Mouse (Mus musculus) right cerebral cortex, adult 2 months (tissue): ENCODE results near the gene Lpp.
"Not testable (repeated sequence)": the region's sequence is repeated elsewhere in the genome, so short reads cannot be mapped to it uniquely, and the experiment has no call there.

Experiments used
- DNase-seq, 2 experiments: peaks; one replicate each; pipeline ENCODE4 v3.0.0; 2021 to 2022; ENCODE audit warnings: low spot score in 2 of 2

Gene Lpp

GRCm38 (mm10) chr16:24979391-24979790, 586.1 kb downstream of the Lpp start:
- no peak for DNase-seq

DNA sequence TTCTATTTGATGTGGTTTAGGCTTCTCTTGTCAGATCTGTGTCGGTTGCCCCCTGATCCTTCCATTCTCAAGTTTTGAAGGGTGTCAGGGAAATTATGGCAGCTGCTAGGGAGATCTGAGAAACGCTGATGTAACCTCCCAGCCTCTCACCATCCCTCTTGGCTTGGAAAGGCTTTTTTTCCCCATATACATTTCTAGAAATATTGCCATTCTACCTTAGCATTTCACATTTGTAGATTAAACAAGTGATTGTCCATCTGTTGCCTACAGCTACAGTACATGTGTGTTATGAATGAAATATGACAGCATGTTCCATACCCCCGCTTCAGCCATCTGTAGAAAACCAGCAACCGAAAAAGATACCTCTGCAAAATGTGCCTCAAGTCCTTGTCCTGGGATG, 589.5 kb downstream of the Lpp start:
- DNase-seq, result no peak

GRCm38 (mm10) chr16:24990331-24990730, 597.0 kb downstream of the Lpp start:
- DNase-seq, result peak in 1 of 2 experiments; percentile 19

DNA sequence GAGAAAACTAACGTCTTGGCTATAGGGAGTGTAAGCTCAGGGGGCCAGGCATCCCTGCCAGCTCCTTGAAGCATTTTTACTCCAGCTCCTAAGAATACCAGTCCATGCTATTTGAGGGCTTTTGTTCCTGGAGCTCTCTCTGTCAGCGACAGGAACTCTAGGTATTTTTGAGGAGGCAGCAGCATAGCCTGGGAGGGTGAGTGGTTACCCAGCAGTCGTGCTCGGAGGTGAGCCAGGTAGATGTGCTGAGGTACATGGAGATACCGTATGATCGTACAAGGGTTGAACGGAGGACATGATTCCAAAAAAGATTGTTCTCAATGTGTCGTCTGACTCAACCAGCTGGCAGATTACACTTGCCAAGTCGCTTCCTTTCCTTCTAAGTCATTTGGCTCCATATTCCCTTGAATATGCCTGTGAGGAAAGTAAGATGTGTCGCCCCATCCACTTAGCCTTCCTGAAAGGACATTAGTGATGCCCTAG, 597.8 kb downstream of the Lpp start:
- DNase-seq, result peak; percentile 41 to 59

DNA sequence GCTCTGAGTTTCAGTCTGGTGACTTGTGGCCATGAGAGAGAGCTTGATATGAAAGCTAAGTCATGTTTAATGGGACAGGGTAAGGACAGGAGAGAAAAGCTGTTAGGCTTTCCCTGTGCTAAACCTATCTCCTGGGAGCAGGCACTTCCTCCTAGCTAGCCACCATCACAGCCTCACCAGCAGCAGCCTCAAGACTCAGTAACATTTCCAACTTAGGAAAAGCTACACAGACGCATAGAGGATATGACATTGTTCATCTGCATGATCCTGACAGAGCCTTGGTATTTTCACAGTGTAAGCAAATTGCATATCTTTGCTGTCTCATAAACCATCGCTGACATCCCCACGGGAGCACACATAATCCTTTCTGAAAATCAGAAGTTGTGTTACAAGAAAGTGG, 598.7 kb downstream of the Lpp start:
- DNase-seq, result no peak

GRCm38 (mm10) chr16:24992494-24992893, 599.2 kb downstream of the Lpp start:
- DNase-seq, result no peak

- DNase-seq, result no peak
These were observed 617.9 kb downstream of the Lpp start for GRCm38 (mm10) chr16:25010980-25011877.

- no peak for DNase-seq
These were observed 619.6 kb downstream of the Lpp start for GRCm38 (mm10) chr16:25012938-25013337.

DNA sequence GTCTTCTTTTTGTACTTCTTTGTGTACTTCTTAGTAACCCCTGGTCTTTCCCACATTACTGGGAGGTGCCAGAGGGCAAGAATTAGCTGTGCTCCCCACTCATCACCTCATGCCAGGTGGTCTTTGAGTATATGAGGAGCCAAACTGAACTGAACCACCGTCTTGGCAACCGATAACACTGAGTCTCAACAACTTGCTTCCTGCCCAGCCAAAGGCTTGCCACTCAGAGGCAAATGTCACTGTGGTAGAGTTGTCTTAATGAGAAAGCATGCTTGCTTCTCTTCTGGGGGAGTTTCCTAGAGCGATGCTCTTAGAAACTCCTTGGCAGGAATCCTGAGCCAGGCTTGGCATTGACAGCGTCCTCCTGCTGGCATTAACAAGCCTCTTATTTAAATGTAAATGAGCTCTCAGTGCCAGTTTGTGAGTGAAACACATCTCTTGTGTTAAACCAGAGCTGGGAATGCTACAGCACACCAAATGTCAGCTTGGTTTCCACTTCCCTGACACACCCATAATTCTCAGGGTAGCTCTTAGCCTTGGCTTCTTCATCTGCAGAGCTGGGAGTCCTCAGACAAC, 623.0 kb downstream of the Lpp start:
- peak; percentile 67 to 85 for DNase-seq

- DNase-seq, result no peak
These were observed 623.7 kb downstream of the Lpp start for GRCm38 (mm10) chr16:25017046-25017445.

DNA sequence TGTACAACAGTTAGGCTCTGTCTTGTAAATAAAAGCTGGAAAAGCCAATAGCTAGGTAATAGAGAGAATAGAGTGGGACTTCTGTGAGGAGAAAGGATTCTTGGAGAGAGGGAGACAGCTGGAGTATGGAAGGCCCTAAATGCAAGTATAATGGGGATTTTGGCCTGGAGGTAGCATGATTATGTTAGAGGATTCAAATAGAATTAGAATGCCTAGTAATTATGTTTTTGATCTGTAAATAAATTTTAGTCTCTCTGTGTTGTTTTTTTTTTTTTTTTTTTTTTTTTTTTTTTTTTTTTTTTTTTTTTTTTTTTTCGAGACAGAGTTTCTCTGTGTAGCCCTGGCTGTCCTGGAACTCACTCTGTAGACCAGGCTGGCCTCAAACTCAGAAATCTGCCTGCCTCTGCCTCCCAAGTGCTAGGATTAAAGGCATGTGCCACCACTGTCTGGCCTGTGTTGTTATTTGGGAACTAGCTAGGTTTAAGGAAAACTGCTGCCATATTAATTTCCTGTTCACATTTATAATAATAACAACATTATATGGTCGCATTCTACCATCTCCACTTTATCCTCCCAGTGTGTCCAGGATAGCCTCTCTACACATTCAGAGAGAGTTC, 628.5 kb downstream of the Lpp start:
- DNase-seq, result not testable (repeated sequence)

DNA sequence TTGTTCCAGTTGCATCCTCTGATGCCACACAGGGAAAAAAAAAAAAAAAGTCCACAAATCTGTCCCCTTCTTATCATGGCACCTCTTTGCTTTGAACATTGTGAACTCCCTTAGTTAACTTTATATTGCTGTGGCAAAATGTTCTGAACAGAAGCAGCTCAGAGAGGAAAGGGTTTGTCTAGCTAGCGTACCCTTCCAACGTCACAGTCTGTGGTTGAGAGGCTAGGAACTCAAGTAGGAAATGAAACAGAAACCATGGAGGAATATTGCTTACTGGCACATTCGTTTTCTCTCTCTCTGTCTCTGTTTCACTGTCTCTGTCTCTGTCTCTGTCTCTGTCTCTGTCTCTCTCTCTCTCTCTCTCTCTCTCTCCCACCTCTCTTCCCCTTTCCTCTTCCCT, 631.3 kb downstream of the Lpp start:
- no peak for DNase-seq

DNA sequence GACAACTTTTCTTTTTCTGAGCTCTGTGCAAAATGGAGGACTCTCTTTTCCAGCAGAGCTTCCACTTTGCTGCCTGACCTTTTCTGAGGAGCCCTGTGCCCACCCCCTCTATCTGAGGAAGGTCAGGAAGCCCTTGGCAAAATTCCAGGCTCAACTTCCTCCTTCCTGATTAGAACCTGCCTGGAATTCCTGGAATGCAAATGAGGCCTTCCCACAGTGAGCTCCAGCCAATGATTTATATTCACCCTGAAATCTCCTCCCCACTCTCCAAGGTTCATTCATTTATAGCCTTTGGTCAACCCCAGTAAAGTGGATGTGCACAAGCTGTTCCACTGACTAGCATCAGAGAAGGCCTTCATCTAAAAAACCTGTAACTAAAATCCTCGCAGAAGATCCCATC, 632.9 kb downstream of the Lpp start:
- no peak for DNase-seq

DNA sequence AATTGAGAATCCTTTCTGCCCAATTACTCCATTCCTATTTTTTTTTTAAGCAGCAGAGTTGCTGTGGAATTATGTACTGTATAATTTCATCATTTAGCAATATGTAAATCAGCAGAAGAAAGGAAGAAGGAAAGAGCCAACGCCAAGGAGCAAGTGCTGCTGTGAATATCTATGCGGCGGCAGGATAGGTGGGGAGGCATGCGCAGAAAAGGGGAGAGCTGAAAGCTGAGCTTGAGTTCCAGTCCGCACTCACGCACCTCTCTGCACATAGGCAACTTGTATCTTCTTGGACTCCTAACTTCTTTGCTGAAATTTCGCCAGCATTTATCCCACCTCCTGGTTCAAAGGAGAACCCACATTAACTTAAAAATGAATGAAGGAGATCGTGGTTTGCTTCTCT, 636.2 kb downstream of the Lpp start:
- no peak for DNase-seq

DNA sequence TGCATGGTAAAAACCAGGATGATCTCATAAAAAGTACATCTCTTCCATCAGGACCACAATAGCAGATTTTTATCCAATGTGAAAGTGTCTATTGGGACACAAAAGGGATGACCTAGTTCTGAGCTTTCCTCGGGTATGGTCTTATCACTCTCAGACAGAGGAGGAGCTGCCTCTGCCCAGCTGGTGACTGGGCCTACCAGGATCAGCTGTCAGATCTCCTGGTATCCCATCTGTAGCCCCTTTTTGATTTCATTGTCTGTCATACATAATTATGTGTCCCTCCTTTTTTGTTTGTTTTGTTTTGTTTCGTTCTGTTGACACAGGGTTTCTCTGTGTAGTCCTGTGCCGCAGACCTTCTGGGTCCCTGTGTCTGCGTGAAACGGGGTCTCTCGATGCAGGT, 644.1 kb downstream of the Lpp start:
- no peak for DNase-seq

DNA sequence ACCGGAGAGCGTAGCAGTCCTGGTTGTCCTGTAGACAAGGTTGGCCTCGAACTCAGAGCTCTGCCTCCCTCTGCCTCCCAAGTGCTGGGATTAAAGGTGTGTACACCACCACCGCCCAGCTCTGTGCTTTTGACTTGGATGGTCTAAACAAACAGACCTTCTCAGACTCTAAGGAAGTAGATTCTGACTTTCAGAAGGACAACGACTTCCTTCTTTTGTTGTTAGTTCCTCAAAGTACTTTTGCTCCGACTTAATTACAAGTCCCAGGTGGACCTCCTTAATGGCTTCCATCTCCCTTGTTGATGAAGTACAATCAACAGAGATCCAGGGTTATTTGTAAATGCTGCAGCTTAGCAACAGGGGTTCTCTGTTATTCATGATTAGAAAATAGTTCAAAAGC, 645.2 kb downstream of the Lpp start:
- DNase-seq, result no peak

DNA sequence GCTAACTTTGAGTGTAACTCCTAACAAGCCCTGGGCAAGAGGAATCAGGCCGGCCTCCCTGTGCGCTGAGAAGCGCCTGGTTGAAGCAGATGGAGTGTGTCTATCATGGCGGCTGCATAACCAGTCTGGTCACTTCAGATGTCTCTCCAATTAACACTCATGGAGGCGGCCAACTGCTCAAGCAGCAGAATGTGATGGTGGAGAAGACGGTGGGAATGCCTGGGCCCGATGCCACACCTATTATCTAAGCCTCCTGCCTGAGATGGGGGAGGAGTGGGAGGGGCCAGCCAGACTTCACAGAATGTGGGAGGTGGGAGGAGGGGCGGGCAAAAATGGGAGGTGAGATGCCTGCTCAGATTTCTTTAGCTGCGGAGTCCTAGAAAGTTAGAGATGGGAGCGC, 646.6 kb downstream of the Lpp start:
- DNase-seq, result peak; percentile 53 to 75

- no peak for DNase-seq
These were observed 647.9 kb downstream of the Lpp start for GRCm38 (mm10) chr16:25041165-25041564.

DNA sequence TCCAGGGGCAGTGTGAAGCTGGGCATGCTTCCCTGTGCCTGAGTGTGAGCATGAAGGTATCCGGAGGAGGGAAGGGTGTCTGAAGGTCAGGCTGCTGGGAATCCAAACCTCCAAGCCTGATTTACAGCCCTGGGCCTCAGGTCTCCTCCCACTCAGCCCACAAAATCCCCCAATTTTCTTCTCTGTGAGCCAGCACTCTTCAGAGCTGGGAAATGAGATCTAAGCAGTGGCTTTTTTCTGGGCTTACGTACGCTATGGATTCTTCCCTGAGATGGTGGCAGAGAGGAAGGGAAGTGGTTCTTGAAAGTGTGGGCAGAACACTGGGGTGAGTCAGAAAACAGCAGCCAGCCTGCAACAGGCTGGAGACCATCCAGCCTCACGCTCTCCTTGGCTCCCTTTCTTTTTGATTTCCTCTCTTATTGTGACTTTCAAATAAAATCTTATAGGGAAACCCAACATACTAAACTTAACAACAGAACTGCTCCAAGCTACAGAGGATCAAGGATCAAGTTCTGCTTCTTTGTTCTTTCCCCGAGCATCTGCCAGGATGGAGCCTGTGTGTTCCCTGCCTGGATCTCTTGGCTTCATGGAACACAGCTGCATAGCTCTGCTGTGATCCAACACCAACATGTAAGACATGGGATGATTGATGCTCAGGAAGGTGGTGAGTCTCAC, 648.7 kb downstream of the Lpp start:
- DNase-seq, result peak; percentile 56 to 66
